Mouse (Mus musculus): ENCODE results near the gene Aqp3. TPM values are rescaled to one million over a fixed set of nuclear protein-coding genes. Genes with fewer than 3 reads are reported as not detected.

Gene Aqp3
- total RNA-seq, 1 experiment, result 87.0 TPM

- in situ Hi-C loops (cut with MboI; ENCODE audit: low sequenced_read_pairs in 2 of 2, unreplicated experiment in 2 of 2), result loop anchor here in 1 of 2 experiments (5.0 kb wide), 1 partner anchor 57 kb away; no protein-coding TSS in a partner anchor
- TF ChIP-seq CHD2 (IDR thresholded peaks at IDR 0.05; ENCODE audit: low read depth, low read length), result no peak
- no peak for TF ChIP-seq HCFC1 (IDR thresholded peaks at IDR 0.05; ENCODE audit: borderline replicate concordance, insufficient read depth, low read length)
- no peak for TF ChIP-seq MAFK (IDR thresholded peaks at IDR 0.05; ENCODE audit: insufficient read depth, low read depth, low read length)
- TF ChIP-seq ZC3H11A (IDR thresholded peaks at IDR 0.05; ENCODE audit: borderline replicate concordance, low read depth, low read length), result no peak
- no peak for TF ChIP-seq ZNF384 (IDR thresholded peaks at IDR 0.05; ENCODE audit: low read depth, low read length)
These were observed 16.5 kb upstream of the Aqp3 start for GRCm38 (mm10) chr4:41114358-41115070.

GRCm38 (mm10) chr4:41108717-41109425 lies 10.9 kb upstream of the Aqp3 start:
- TF ChIP-seq HCFC1 (IDR thresholded peaks at IDR 0.05; ENCODE audit: borderline replicate concordance, insufficient read depth, low read length) (no peak), MAFK (IDR thresholded peaks at IDR 0.05; ENCODE audit: insufficient read depth, low read depth, low read length) (no peak), CHD2 (IDR thresholded peaks at IDR 0.05; ENCODE audit: low read depth, low read length) (no peak), ZC3H11A (IDR thresholded peaks at IDR 0.05; ENCODE audit: borderline replicate concordance, low read depth, low read length) (no peak), ZNF384 (IDR thresholded peaks at IDR 0.05; ENCODE audit: low read depth, low read length) (no peak)
- in situ Hi-C loops (cut with MboI; ENCODE audit: low sequenced_read_pairs in 2 of 2, unreplicated experiment in 2 of 2), result no loop called here
- no peak for DNase-seq (ENCODE audit: low read depth, low spot score)
- Histone ChIP-seq H3K4me3 (ENCODE audit: insufficient read depth in 1 of 2, low read depth in 1 of 2, low read length in 2 of 2, poor library complexity in 1 of 2, severe bottlenecking in 1 of 2) (no peak overlapping the region), H3K4me1 (ENCODE audit: control insufficient read depth in 2 of 2, insufficient read depth in 2 of 2, low read length in 2 of 2, poor library complexity in 1 of 2) (no peaks in the 10 kb centered on the region), H3K27ac (ENCODE audit: insufficient read depth, low read depth, low read length, poor library complexity, severe bottlenecking) (no peak overlapping the region), H3K36me3 (ENCODE audit: control insufficient read depth, insufficient read depth, low read length, poor library complexity, severe bottlenecking) (0 out of 2 replicates have a peak, but pooled peaks cover under 1% of the 10 kb centered on the region), H3K9me3 (ENCODE audit: control insufficient read depth, insufficient read depth, low read depth, low read length) (no peaks in the 10 kb centered on the region), H3K9ac (ENCODE audit: insufficient read depth, low read depth, low read length, poor library complexity, severe bottlenecking) (no peak overlapping the region)

More at GRCm38 (mm10) chr4:41114358-41115070, 16.5 kb upstream of the Aqp3 start:
- H3K4me3 ChIP-seq (ENCODE audit: insufficient read depth in 1 of 2, low read depth in 1 of 2, low read length in 2 of 2, poor library complexity in 1 of 2, severe bottlenecking in 1 of 2), result no peak overlapping the region
- H3K9me3 ChIP-seq (ENCODE audit: control insufficient read depth, insufficient read depth, low read depth, low read length), result no peaks in the 10 kb centered on the region
- DNase-seq (ENCODE audit: low read depth, low spot score), result no peak
- H3K9ac ChIP-seq (ENCODE audit: insufficient read depth, low read depth, low read length, poor library complexity, severe bottlenecking), result no peak overlapping the region
- H3K27ac ChIP-seq (ENCODE audit: insufficient read depth, low read depth, low read length, poor library complexity, severe bottlenecking), result no peak overlapping the region
- H3K36me3 ChIP-seq (ENCODE audit: control insufficient read depth, insufficient read depth, low read length, poor library complexity, severe bottlenecking), result peaks cover 52% of the 10 kb centered on the region
- peaks cover 0 to 10% of the 10 kb centered on the region in 2 experiments; a peak in 2 of 4 replicates for H3K4me1 ChIP-seq (ENCODE audit: control insufficient read depth in 2 of 2, insufficient read depth in 2 of 2, low read length in 2 of 2, poor library complexity in 1 of 2)

- DNase-seq (ENCODE audit: low read depth, low spot score), result no peak
- H3K36me3 ChIP-seq (ENCODE audit: control insufficient read depth, insufficient read depth, low read length, poor library complexity, severe bottlenecking), result no peaks in the 10 kb centered on the region
- TF ChIP-seq CHD2 (IDR thresholded peaks at IDR 0.05; ENCODE audit: low read depth, low read length) (no peak), HCFC1 (IDR thresholded peaks at IDR 0.05; ENCODE audit: borderline replicate concordance, insufficient read depth, low read length) (no peak), ZC3H11A (IDR thresholded peaks at IDR 0.05; ENCODE audit: borderline replicate concordance, low read depth, low read length) (no peak), MAFK (IDR thresholded peaks at IDR 0.05; ENCODE audit: insufficient read depth, low read depth, low read length) (no peak), ZNF384 (IDR thresholded peaks at IDR 0.05; ENCODE audit: low read depth, low read length) (no peak)
- no peaks in the 10 kb centered on the region for H3K9me3 ChIP-seq (ENCODE audit: control insufficient read depth, insufficient read depth, low read depth, low read length)
- no peak overlapping the region for H3K27ac ChIP-seq (ENCODE audit: insufficient read depth, low read depth, low read length, poor library complexity, severe bottlenecking)
- in situ Hi-C loops (cut with MboI; ENCODE audit: low sequenced_read_pairs in 2 of 2, unreplicated experiment in 2 of 2), result no loop called here
- H3K4me3 ChIP-seq (ENCODE audit: insufficient read depth in 1 of 2, low read depth in 1 of 2, low read length in 2 of 2, poor library complexity in 1 of 2, severe bottlenecking in 1 of 2), result no peak overlapping the region
- no peaks in the 10 kb centered on the region for H3K4me1 ChIP-seq (ENCODE audit: control insufficient read depth in 2 of 2, insufficient read depth in 2 of 2, low read length in 2 of 2, poor library complexity in 1 of 2)
- no peak overlapping the region for H3K9ac ChIP-seq (ENCODE audit: insufficient read depth, low read depth, low read length, poor library complexity, severe bottlenecking)
These were observed 9.5 kb upstream of the Aqp3 start for GRCm38 (mm10) chr4:41107440-41107839.

- Histone ChIP-seq H3K4me1 (ENCODE audit: control insufficient read depth in 2 of 2, insufficient read depth in 2 of 2, low read length in 2 of 2, poor library complexity in 1 of 2) (peaks cover 12 to 15% of the 10 kb centered on the region in 2 experiments), H3K36me3 (ENCODE audit: control insufficient read depth, insufficient read depth, low read length, poor library complexity, severe bottlenecking) (no peaks in the 10 kb centered on the region), H3K4me3 (ENCODE audit: insufficient read depth in 1 of 2, low read depth in 1 of 2, low read length in 2 of 2, poor library complexity in 1 of 2, severe bottlenecking in 1 of 2) (no peak overlapping the region), H3K9me3 (ENCODE audit: control insufficient read depth, insufficient read depth, low read depth, low read length) (no peaks in the 10 kb centered on the region), H3K9ac (ENCODE audit: insufficient read depth, low read depth, low read length, poor library complexity, severe bottlenecking) (no peak overlapping the region), H3K27ac (ENCODE audit: insufficient read depth, low read depth, low read length, poor library complexity, severe bottlenecking) (no peak overlapping the region)
- in situ Hi-C loops (cut with MboI; ENCODE audit: low sequenced_read_pairs in 2 of 2, unreplicated experiment in 2 of 2), result no loop called here
- TF ChIP-seq ZC3H11A (IDR thresholded peaks at IDR 0.05; ENCODE audit: borderline replicate concordance, low read depth, low read length) (no peak), HCFC1 (IDR thresholded peaks at IDR 0.05; ENCODE audit: borderline replicate concordance, insufficient read depth, low read length) (no peak), MAFK (IDR thresholded peaks at IDR 0.05; ENCODE audit: insufficient read depth, low read depth, low read length) (no peak), ZNF384 (IDR thresholded peaks at IDR 0.05; ENCODE audit: low read depth, low read length) (no peak), CHD2 (IDR thresholded peaks at IDR 0.05; ENCODE audit: low read depth, low read length) (no peak)
- DNase-seq (ENCODE audit: low read depth, low spot score), result no peak
These were observed 4.9 kb upstream of the Aqp3 start for GRCm38 (mm10) chr4:41102901-41103300.
